Mouse (Mus musculus): ENCODE measurements around the gene Prkcq. TPM values are rescaled to one million over a fixed set of nuclear protein-coding genes. Genes with fewer than 3 reads are reported as not detected.
"Not testable (repeated sequence)": the region's sequence is repeated elsewhere in the genome, so short reads cannot be mapped to it uniquely, and the experiment has no call there.

Prkcq gene
- polyA plus RNA-seq, 1 experiment from 2014 or later: 3.8 TPM

DNA sequence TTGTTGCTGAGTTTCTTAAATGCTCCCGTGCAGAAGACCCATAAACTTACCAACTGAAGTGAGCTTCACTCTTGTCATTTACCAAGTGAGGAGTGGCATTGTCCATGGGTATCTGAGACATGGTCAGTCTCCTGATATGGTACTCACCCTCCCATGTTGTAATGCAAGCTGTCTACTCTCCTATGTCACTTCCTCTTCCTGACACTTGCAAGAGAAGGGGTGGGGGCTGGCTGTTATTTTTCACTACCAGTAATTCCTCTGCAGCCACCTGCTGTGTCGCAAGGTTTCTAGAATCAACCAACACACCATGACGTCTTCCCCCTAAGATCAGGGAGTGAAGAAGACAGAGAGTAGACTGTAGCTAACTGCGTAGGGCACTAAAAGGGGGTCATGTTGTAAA is 160.6 kb downstream of the Prkcq start:
- Histone ChIP-seq H3K27me3 (ENCODE audit: control insufficient read depth, insufficient read depth, low read length) (no peaks in the 10 kb centered on the region), H3K27ac (ENCODE audit: low read depth, low read length) (no peak overlapping the region), H3K9me3 (ENCODE audit: control insufficient read depth, low read length) (no peaks in the 10 kb centered on the region), H3K4me3 (ENCODE audit: low read depth, low read length) (no peak overlapping the region), H3K9ac (ENCODE audit: low read length) (no peak overlapping the region), H3K36me3 (ENCODE audit: control insufficient read depth, insufficient read depth, low read length) (no peaks in the 10 kb centered on the region), H3K4me1 (ENCODE audit: control insufficient read depth, insufficient read depth, low read length) (no peaks in the 10 kb centered on the region), H3K4me2 (ENCODE audit: low read depth) (no peak overlapping the region)
- WGBS: 76% methylated on average over 4 of the region's 4 CpGs
- DNase-seq (ENCODE audit: low spot score): no peak
- ATAC-seq (ENCODE audit: insufficient read depth, low FRiP score, low TSS enrichment): no peak

DNA sequence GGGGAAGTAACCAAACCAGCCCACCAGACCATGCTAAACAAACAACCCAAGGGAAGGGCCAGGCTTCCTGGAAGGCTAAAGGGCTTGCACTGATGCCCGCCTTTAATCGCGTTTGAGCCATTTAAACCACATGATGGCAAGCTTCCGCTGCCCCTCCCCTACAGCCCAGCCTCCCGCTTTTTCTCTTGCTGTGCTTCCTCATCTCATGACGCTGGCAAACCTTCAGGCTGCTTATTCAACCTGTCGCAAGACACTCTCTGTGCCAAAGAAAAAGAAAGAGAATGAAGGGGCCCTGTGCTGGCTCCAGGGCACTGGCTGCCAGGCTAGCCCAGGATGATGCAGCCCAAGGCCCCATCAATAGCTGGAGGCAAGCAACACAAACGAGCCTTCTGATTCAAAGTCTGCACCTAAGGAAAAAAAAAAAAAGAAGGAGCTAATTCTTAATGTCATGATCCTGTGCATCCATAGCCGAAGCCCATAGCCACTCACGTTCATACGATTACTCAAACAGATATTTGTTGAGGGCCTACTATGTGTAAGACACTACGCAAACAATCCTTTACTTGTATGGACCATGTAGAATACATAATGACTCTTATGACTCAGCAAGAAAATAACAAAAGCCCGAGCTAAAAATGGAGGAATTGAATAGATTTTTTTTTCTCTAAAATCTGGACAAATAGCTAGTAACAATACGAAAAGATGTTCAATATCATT is 161.6 kb downstream of the Prkcq start:
- 67% methylated on average over 14 of the region's 14 CpGs for WGBS
- Histone ChIP-seq H3K36me3 (ENCODE audit: control insufficient read depth, insufficient read depth, low read length) (no peaks in the 10 kb centered on the region), H3K27ac (ENCODE audit: low read depth, low read length) (no peak overlapping the region), H3K4me2 (ENCODE audit: low read depth) (no peak overlapping the region), H3K9ac (ENCODE audit: low read length) (no peak overlapping the region), H3K4me1 (ENCODE audit: control insufficient read depth, insufficient read depth, low read length) (no peaks in the 10 kb centered on the region), H3K27me3 (ENCODE audit: control insufficient read depth, insufficient read depth, low read length) (no peaks in the 10 kb centered on the region), H3K4me3 (ENCODE audit: low read depth, low read length) (no peak overlapping the region), H3K9me3 (ENCODE audit: control insufficient read depth, low read length) (no peaks in the 10 kb centered on the region)
- no peak for DNase-seq (ENCODE audit: low spot score)
- ATAC-seq (ENCODE audit: insufficient read depth, low FRiP score, low TSS enrichment): no peak

DNA sequence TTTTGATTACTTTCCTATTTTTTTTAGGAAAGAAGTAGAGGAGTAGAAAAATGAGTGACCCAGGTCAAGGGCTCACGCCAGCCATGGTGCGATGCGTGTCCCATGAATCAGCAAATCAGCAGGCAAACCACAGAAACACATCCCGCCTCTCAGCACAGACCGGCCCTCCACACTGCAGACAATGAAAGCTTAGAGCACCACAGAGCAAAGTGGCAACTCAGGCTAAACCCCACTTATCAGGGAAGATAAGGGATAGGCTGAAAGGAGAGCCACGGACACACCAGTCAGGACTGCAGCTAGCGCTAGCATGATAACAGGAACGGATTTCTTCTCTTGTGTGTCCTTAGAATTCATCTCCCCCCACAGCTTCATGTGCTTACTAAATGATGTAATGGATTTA is 164.4 kb downstream of the Prkcq start:
- Histone ChIP-seq H3K9ac (ENCODE audit: low read length) (no peak overlapping the region), H3K4me3 (ENCODE audit: low read depth, low read length) (no peak overlapping the region), H3K4me2 (ENCODE audit: low read depth) (no peak overlapping the region), H3K9me3 (ENCODE audit: control insufficient read depth, low read length) (no peaks in the 10 kb centered on the region), H3K27ac (ENCODE audit: low read depth, low read length) (no peak overlapping the region), H3K4me1 (ENCODE audit: control insufficient read depth, insufficient read depth, low read length) (no peaks in the 10 kb centered on the region), H3K27me3 (ENCODE audit: control insufficient read depth, insufficient read depth, low read length) (no peaks in the 10 kb centered on the region), H3K36me3 (ENCODE audit: control insufficient read depth, insufficient read depth, low read length) (no peaks in the 10 kb centered on the region)
- 72% methylated on average over 8 of the region's 8 CpGs for whole genome bisulfite sequencing
- DNase-seq (ENCODE audit: low spot score) (no peak), ATAC-seq (ENCODE audit: insufficient read depth, low FRiP score, low TSS enrichment) (no peak)

DNA sequence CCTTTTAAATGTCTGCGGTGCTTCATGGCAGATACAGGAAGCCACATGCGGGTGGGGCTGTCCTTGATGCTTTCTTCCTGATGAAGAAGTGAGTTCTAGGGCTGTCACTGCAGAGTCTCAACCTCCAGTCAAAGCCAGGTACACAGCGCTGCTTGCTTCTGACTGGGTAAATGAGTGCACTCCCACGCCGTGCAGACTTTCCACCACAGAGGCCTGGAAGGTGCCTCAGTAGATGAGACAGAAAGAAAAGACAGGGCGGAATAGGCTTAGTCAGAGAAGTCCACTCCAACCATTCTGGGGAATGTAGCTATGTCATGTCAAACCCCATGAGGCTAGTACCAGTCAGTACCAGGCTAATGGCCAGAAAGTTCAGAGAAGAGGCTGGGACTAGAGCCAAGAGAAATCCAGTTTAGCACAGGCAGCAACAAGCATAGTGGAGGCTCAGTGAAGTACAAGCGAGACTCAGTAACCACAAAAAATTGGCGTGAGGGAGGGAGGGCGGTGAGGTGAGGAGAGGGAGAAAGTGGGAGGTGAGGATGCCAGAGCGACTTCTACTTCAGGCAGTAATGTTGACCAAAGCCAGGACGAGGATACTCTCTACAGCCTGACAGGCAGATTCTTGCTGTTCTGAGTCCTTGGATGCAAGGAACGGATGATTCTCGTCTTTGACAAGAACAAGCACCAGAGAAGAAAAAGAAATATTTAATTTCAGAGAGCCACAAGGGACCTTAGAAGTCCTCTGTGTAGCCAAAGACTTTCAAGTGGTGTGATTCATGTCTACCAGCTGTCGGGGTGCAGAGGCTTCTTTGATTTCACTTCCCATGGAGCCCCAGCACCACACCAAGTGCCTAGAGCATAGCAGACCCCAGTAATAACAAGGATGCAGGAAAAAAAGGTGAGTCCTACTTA is 167.3 kb downstream of the Prkcq start:
- no peak for ATAC-seq (ENCODE audit: insufficient read depth, low FRiP score, low TSS enrichment)

DNA sequence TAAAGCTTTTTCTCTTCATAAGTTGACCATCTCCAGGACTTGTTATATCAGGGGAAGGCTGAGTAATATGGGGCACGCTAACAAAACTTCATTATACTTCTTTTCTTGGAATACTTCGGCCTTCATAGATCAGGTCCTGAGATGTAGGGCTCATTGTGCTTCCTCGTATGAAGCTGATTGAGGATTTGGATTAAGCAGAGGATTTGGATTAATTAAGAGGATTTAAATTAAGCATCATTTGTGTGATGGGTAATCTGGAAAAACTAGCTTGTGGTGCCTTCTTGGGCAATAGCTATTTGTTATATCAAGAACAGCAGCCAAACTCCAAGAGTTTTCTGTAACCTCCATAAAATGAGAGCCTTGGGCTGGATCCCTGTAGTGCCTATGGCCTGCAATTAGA is 172.8 kb downstream of the Prkcq start:
- Histone ChIP-seq H3K4me2 (ENCODE audit: low read depth) (no peak overlapping the region), H3K9ac (ENCODE audit: low read length) (no peak overlapping the region), H3K36me3 (ENCODE audit: control insufficient read depth, insufficient read depth, low read length) (no peaks in the 10 kb centered on the region), H3K27ac (ENCODE audit: low read depth, low read length) (no peak overlapping the region), H3K27me3 (ENCODE audit: control insufficient read depth, insufficient read depth, low read length) (no peaks in the 10 kb centered on the region), H3K4me3 (ENCODE audit: low read depth, low read length) (no peak overlapping the region), H3K9me3 (ENCODE audit: control insufficient read depth, low read length) (no peaks in the 10 kb centered on the region), H3K4me1 (ENCODE audit: control insufficient read depth, insufficient read depth, low read length) (no peaks in the 10 kb centered on the region)
- DNase-seq (ENCODE audit: low spot score) (no peak), ATAC-seq (ENCODE audit: insufficient read depth, low FRiP score, low TSS enrichment) (no peak)
- WGBS: 93% methylated on average over 3 of the region's 3 CpGs

More for the DNA sequence above, 167.3 kb downstream of the Prkcq start:
- Histone ChIP-seq H3K36me3 (ENCODE audit: control insufficient read depth, insufficient read depth, low read length) (no peaks in the 10 kb centered on the region), H3K4me1 (ENCODE audit: control insufficient read depth, insufficient read depth, low read length) (no peaks in the 10 kb centered on the region), H3K9me3 (ENCODE audit: control insufficient read depth, low read length) (no peaks in the 10 kb centered on the region), H3K4me2 (ENCODE audit: low read depth) (no peak overlapping the region), H3K9ac (ENCODE audit: low read length) (no peak overlapping the region), H3K27ac (ENCODE audit: low read depth, low read length) (no peak overlapping the region), H3K27me3 (ENCODE audit: control insufficient read depth, insufficient read depth, low read length) (no peaks in the 10 kb centered on the region), H3K4me3 (ENCODE audit: low read depth, low read length) (no peak overlapping the region)
- 88% methylated on average over 14 of the region's 14 CpGs for WGBS
- no peak for DNase-seq (ENCODE audit: low spot score)

DNA sequence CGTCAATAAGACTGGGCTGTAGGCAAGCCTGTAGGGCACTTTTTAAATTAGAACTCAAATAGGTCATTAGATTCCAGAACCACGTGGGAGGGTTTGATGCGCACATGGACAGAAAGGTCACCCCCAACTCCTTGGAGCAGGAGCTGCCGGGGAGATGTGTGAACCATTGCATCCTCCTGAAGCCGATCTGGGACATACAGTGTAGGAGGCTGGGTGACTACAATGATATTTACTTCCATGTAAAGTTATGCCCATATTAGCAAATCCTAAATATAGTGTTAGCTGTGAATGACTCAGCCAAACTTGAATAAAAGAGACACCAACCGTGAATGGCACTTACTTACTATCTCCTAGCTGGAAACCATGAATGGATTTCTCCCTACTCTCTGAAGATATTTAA is 174.5 kb downstream of the Prkcq start:
- DNase-seq (ENCODE audit: low spot score); H3K36me3 ChIP-seq (ENCODE audit: control insufficient read depth, insufficient read depth, low read length); H3K9ac ChIP-seq (ENCODE audit: low read length); H3K9me3 ChIP-seq (ENCODE audit: control insufficient read depth, low read length); H3K4me2 ChIP-seq (ENCODE audit: low read depth); ATAC-seq (ENCODE audit: insufficient read depth, low FRiP score, low TSS enrichment); H3K4me1 ChIP-seq (ENCODE audit: control insufficient read depth, insufficient read depth, low read length); H3K27me3 ChIP-seq (ENCODE audit: control insufficient read depth, insufficient read depth, low read length); H3K27ac ChIP-seq (ENCODE audit: low read depth, low read length); H3K4me3 ChIP-seq (ENCODE audit: low read depth, low read length): not testable (repeated sequence)
- WGBS: 90% methylated on average over 6 of the region's 6 CpGs

DNA sequence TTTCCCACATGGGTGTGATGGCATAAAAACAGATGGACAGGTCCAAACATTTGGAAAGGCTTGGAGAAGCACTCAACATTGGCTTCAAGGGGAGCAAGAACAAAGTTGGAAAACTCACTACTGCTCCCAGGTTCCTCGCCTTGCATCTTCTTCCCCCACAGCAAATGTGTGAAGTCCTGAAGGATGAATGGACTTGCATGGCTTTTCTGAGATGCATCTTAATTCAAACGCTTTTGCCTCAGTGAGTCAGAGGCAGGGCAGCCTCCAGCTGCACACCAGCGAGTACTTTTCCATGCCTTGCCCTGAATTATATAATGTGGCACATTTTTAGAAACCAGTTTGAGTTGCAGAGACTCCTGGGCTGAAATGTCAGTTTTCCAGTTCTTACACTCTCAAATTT is 175.9 kb downstream of the Prkcq start:
- Histone ChIP-seq H3K27me3 (ENCODE audit: control insufficient read depth, insufficient read depth, low read length) (no peaks in the 10 kb centered on the region), H3K27ac (ENCODE audit: low read depth, low read length) (no peak overlapping the region), H3K4me3 (ENCODE audit: low read depth, low read length) (no peak overlapping the region), H3K36me3 (ENCODE audit: control insufficient read depth, insufficient read depth, low read length) (no peaks in the 10 kb centered on the region), H3K4me1 (ENCODE audit: control insufficient read depth, insufficient read depth, low read length) (no peaks in the 10 kb centered on the region), H3K9me3 (ENCODE audit: control insufficient read depth, low read length) (no peaks in the 10 kb centered on the region), H3K9ac (ENCODE audit: low read length) (no peak overlapping the region), H3K4me2 (ENCODE audit: low read depth) (no peak overlapping the region)
- DNase-seq (ENCODE audit: low spot score) (no peak), ATAC-seq (ENCODE audit: insufficient read depth, low FRiP score, low TSS enrichment) (no peak)
- WGBS: 91% methylated on average over 3 of the region's 3 CpGs

Measured in neural tube, embryonic 11.5 days (tissue).